Mouse (Mus musculus): ENCODE data around the gene Gm10570. TPM values are rescaled to one million over a fixed set of nuclear protein-coding genes. Genes with fewer than 3 reads are reported as not detected.

The Gm10570 gene
- polyA plus RNA-seq, 1 experiment from 2014 or later = not detected

GRCm38 (mm10) chr4:130289824-130290223 lies 18.6 kb downstream of the Gm10570 start:
- no peak overlapping the region for H3K4me2 ChIP-seq (replicated peaks; ENCODE audit: low read depth)
- no peaks in the 10 kb centered on the region for H3K36me3 ChIP-seq (ENCODE audit: control insufficient read depth, insufficient read depth)
- H3K27me3 ChIP-seq (replicated peaks; ENCODE audit: control insufficient read depth, insufficient read depth, low read length) = no peaks in the 10 kb centered on the region
- no peak for TF ChIP-seq CTCF (IDR thresholded peaks at IDR 0.05; ENCODE audit: low read depth)
- 65% methylated on average over 3 of the region's 3 CpGs for WGBS
- no peaks in the 10 kb centered on the region for H3K9me3 ChIP-seq (ENCODE audit: control insufficient read depth)
- no peak overlapping the region for H3K4me3 ChIP-seq (ENCODE audit: low read depth, low read length)
- no peak overlapping the region for H3K9ac ChIP-seq (ENCODE audit: low read depth, low read length)
- no peak overlapping the region for H3K27ac ChIP-seq (ENCODE audit: low read depth, low read length)
- ATAC-seq = no peak
- no peaks in the 10 kb centered on the region for H3K4me1 ChIP-seq (replicated peaks; ENCODE audit: control insufficient read depth, insufficient read depth, low read length)

DNA sequence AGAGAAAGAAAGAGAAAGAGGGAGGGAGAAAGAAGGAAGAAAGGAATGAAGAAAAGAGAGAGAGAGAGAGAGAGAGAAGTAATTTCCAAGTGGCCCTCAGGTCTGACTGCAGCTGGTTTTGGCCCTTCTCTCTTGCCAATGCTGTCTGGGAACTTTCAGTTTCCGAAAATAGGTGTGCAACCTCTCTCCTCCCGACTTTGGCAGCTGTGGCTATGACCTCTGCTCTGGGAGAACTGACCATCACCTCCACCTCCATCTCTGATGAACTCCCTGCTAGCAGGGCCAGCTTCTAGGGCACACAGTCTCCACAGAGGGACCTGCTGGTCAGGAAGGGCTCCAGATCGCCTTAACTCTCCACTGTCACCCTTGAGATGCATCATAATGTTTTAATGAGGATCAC lies 21.9 kb downstream of the Gm10570 start:
- Histone ChIP-seq H3K27ac (ENCODE audit: low read depth, low read length) (no peak overlapping the region), H3K4me3 (ENCODE audit: low read depth, low read length) (no peak overlapping the region), H3K4me1 (replicated peaks; ENCODE audit: control insufficient read depth, insufficient read depth, low read length) (no peaks in the 10 kb centered on the region), H3K9me3 (ENCODE audit: control insufficient read depth) (no peaks in the 10 kb centered on the region), H3K4me2 (replicated peaks; ENCODE audit: low read depth) (no peak overlapping the region), H3K27me3 (replicated peaks; ENCODE audit: control insufficient read depth, insufficient read depth, low read length) (0 out of 2 replicates have a peak, but pooled peaks cover 3% of the 10 kb centered on the region), H3K36me3 (ENCODE audit: control insufficient read depth, insufficient read depth) (no peaks in the 10 kb centered on the region), H3K9ac (ENCODE audit: low read depth, low read length) (no peak overlapping the region)
- ATAC-seq = no peak
- no peak for TF ChIP-seq CTCF (IDR thresholded peaks at IDR 0.05; ENCODE audit: low read depth)
- 49% methylated on average over 3 of the region's 3 CpGs for WGBS

DNA sequence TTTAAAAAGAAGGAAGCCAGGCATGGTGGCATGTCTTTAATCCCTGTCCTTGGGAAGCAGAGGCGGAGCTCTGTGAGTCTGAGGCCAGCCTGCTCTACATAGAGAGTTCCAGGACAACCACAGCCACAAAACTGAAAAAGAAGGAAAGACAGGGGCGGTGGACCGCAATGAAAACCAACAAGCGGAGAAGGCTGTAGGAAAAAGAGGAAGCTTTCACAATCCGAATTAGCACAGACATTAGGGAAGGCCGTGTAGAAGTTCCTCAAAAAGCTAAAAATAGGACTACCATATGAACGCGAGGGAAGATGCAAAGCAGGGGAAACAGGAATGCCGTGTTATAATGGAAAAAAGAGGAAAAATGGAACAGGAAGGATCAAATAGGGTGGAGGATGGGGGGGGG lies 24.6 kb downstream of the Gm10570 start:
- no peak overlapping the region for H3K4me3 ChIP-seq (ENCODE audit: low read depth, low read length)
- H3K9ac ChIP-seq (ENCODE audit: low read depth, low read length) = no peak overlapping the region
- H3K27me3 ChIP-seq (replicated peaks; ENCODE audit: control insufficient read depth, insufficient read depth, low read length) = peaks cover 3% of the 10 kb centered on the region; the same call in 1 of the 2 replicates
- no peak overlapping the region for H3K27ac ChIP-seq (ENCODE audit: low read depth, low read length)
- 81% methylated on average over 9 of the region's 9 CpGs for WGBS
- H3K4me2 ChIP-seq (replicated peaks; ENCODE audit: low read depth) = no peak overlapping the region
- H3K36me3 ChIP-seq (ENCODE audit: control insufficient read depth, insufficient read depth) = no peaks in the 10 kb centered on the region
- no peaks in the 10 kb centered on the region for H3K9me3 ChIP-seq (ENCODE audit: control insufficient read depth)
- no peaks in the 10 kb centered on the region for H3K4me1 ChIP-seq (replicated peaks; ENCODE audit: control insufficient read depth, insufficient read depth, low read length)
- no peak for ATAC-seq
- TF ChIP-seq CTCF (IDR thresholded peaks at IDR 0.05; ENCODE audit: low read depth) = no peak

DNA sequence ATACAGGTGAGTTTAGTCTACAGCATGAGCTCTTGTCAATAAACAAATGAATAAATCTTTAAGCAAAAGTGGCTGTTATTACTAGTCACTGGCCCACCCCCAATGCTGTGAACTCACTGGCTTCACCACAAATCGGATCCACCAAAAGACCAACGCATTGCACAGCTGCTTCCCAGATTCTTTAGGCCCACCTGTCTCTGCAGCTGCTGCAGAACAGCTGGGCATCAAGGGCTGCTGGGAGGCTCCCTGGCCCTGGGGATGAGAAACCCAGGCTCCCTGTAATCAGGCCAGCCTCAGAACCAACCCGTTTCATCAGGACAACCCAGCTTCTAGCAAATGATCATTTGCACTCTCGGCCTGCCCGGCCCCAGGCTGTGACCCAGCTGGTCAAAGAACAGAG lies 25.6 kb downstream of the Gm10570 start:
- 69% methylated on average over 5 of the region's 5 CpGs for WGBS
- no peak overlapping the region for H3K27ac ChIP-seq (ENCODE audit: low read depth, low read length)
- no peak overlapping the region for H3K4me2 ChIP-seq (replicated peaks; ENCODE audit: low read depth)
- H3K9me3 ChIP-seq (ENCODE audit: control insufficient read depth) = no peaks in the 10 kb centered on the region
- H3K9ac ChIP-seq (ENCODE audit: low read depth, low read length) = no peak overlapping the region
- H3K36me3 ChIP-seq (ENCODE audit: control insufficient read depth, insufficient read depth) = no peaks in the 10 kb centered on the region
- TF ChIP-seq CTCF (IDR thresholded peaks at IDR 0.05; ENCODE audit: low read depth) = no peak
- no peaks in the 10 kb centered on the region for H3K4me1 ChIP-seq (replicated peaks; ENCODE audit: control insufficient read depth, insufficient read depth, low read length)
- peaks cover 3% of the 10 kb centered on the region; the same call in 1 of the 2 replicates for H3K27me3 ChIP-seq (replicated peaks; ENCODE audit: control insufficient read depth, insufficient read depth, low read length)
- ATAC-seq = no peak
- no peak overlapping the region for H3K4me3 ChIP-seq (ENCODE audit: low read depth, low read length)

DNA sequence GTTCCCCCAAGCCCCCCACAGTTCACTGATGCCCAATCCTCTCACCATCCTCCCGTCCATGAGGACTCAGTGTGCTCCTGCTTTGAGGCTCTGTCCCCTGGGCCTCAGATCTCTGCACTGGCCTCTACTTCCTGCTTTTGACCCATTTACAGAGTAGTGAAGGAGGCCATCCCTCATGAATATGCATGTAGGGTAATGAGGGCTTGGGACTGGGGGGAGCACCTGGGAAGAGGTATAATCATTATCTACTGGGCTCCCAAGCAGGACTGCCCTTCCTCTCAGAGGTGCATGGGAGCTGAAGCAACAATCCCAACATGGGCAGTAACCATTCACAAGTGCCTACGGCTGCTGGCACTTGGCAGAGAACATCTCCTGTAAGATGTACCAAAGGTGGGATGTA lies 29.4 kb downstream of the Gm10570 start, which contains the start of gene Serinc2:
Serinc2 (minus strand) TSS at position 101 of the 400 bp plus-strand sequence.
- H3K27me3 ChIP-seq (replicated peaks; ENCODE audit: control insufficient read depth, insufficient read depth, low read length) = peaks cover 14% of the 10 kb centered on the region; the same call in 1 of the 2 replicates
- no peak within 1 kb of the TSS for H3K27ac ChIP-seq (ENCODE audit: low read depth, low read length)
- H3K9ac ChIP-seq (ENCODE audit: low read depth, low read length) = no peak within 1 kb of the TSS
- TF ChIP-seq CTCF (IDR thresholded peaks at IDR 0.05; ENCODE audit: low read depth) = no peak
- H3K9me3 ChIP-seq (ENCODE audit: control insufficient read depth) = no peaks in the 10 kb centered on the region
- ATAC-seq = no peak
- 68% methylated on average over 2 of the region's 2 CpGs for WGBS
- H3K4me2 ChIP-seq (replicated peaks; ENCODE audit: low read depth) = no peak within 1 kb of the TSS
- H3K4me3 ChIP-seq (ENCODE audit: low read depth, low read length) = no peak within 1 kb of the TSS
- H3K4me1 ChIP-seq (replicated peaks; ENCODE audit: control insufficient read depth, insufficient read depth, low read length) = peaks cover 3% of the 10 kb centered on the region; the same call in 1 of the 2 replicates
- no peaks in the 10 kb centered on the region for H3K36me3 ChIP-seq (ENCODE audit: control insufficient read depth, insufficient read depth)

DNA sequence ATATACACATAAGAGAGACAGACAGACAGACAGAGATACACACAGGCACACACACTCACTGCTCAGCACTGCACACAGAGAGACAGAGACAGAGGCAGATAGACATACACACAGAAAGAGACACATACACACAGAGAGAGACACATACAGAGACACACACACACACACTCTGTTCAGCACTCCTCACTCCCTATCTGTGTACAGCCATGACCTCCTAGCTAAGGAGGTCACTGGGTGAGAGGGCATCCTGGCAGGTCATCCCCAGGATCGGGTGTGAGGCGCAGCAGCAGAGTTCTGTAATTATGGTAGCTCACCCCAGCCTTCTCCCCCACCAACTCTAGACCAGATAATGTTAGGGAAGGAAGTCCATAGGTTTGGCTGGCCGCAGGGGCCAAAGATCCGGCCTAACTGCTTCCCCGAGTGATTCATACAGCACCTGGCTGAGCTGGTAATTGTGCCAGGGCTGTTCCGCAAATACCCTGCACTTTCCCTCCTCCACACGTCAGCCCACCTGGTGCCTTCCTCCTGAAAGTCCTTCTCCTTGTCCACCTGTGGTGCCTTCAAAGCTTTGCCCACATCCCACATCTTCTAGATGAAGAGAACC lies 31.8 kb downstream of the Gm10570 start:
- peaks cover 14% of the 10 kb centered on the region; the same call in 1 of the 2 replicates for H3K27me3 ChIP-seq (replicated peaks; ENCODE audit: control insufficient read depth, insufficient read depth, low read length)
- peak; percentile 50 for ATAC-seq
- no peak overlapping the region; the same call in 1 of the 2 replicates for H3K4me2 ChIP-seq (replicated peaks; ENCODE audit: low read depth)
- H3K36me3 ChIP-seq (ENCODE audit: control insufficient read depth, insufficient read depth) = no peaks in the 10 kb centered on the region
- WGBS = 30% methylated on average over 7 of the region's 7 CpGs
- H3K4me1 ChIP-seq (replicated peaks; ENCODE audit: control insufficient read depth, insufficient read depth, low read length) = peaks cover 3% of the 10 kb centered on the region; the same call in 1 of the 2 replicates
- H3K4me3 ChIP-seq (ENCODE audit: low read depth, low read length) = no peak overlapping the region
- peak overlapping the region; percentile 7; the same call in 1 of the 2 replicates for H3K9ac ChIP-seq (ENCODE audit: low read depth, low read length)
- no peaks in the 10 kb centered on the region for H3K9me3 ChIP-seq (ENCODE audit: control insufficient read depth)
- TF ChIP-seq CTCF (IDR thresholded peaks at IDR 0.05; ENCODE audit: low read depth) = no peak
- H3K27ac ChIP-seq (ENCODE audit: low read depth, low read length) = no peak overlapping the region

All from intestine, postnatal 0 days (tissue).